Mouse (Mus musculus) C2C12 (cell line): Measurements from ENCODE around the gene Gm49601.

Source experiments
- CTCF ChIP-seq: IDR thresholded peaks from one replicate; pipeline ENCODE4 v1.5.1; 2011; ENCODE audit not compliant: control insufficient read depth, insufficient read depth, insufficient read length
- MAX ChIP-seq: IDR thresholded peaks from one replicate; pipeline ENCODE4 v1.6.1; 2011; ENCODE audit warnings: mild to moderate bottlenecking, control low read depth

DNA sequence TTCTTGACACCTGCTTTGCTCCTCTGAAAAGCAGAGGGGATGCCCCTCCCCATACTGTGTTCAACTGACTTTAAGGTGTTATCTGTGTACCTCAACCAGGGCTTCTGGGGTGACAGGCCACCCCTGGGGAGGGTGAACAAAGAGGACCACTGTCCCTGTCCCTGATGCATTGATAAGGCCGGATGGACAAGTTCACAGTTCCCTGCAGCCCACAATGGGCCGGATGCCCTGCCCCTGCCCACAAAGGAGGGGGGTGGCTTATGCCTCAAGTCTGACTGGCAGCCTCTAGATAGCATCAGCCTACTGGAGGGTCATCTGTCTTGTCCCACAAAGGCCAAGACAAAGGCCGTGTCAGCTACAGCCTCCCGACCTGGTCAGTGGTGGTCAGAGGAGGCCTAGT is 7.1 kb downstream of the Gm49601 start:
- no peak for TF ChIP-seq MAX
- no peak for TF ChIP-seq CTCF
